20 mouse cellular contexts compared by ENCODE assay signal in the genomic region with DNA sequence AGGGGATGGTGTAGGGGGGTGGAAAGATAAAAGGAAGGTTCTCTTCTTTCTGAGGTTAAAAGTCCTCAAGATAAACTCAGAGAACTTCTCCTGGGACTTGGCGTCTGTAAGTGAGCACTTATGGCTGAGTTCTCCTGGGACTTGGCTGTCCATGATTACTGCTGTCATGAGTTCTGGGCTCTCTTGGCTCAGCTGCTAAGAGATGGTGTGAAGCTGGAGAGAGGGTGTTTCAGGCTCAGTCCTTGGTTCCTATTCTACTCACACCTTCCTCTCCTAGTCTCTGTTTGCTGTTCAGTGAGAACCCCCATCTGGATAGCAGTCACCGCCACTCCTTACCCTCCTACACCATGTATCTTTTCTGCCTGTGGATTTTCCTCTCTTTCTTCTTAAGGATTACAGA.
"Had no signal": no experiment of that assay in that cellular context is flagged by ENCODE, and none has a peak within 500 bp of the region (broad histone marks: within the 10 kb centered on the region; RNA-seq: fewer than 3 reads in every experiment).

No protein-coding gene starts in this region.

- DNase-seq: cerebellum, adult 8-10 months; cerebellum, adult 9-10 months; cerebellum, adult 9-11 months; cerebellum, postnatal 10 days; cerebellum, postnatal 14 days; cerebellum, postnatal 25 days; cerebellum, postnatal 36 days; embryo, embryonic 11 days; forebrain, postnatal 0 days; gastrocnemius, adult 2 months; gastrocnemius, postnatal 10 days; gastrocnemius, postnatal 14 days; gastrocnemius, postnatal 25 days; gastrocnemius, postnatal 36 days; heart, adult 18-20 months; heart, adult 2 months had no signal

- ATAC-seq: forebrain, embryonic 13.5 days; forebrain, embryonic 14.5 days; forebrain, embryonic 15.5 days; forebrain, embryonic 16.5 days; forebrain, postnatal 0 days had no signal
